Mouse (Mus musculus): ENCODE measurements around the gene Pum2.

- no peak for TF ChIP-seq FLI1 (IDR thresholded peaks at IDR 0.05; ENCODE audit: low read length)
- no peak for TF ChIP-seq GATA1 (IDR thresholded peaks at IDR 0.05; ENCODE audit: borderline replicate concordance, low read length)
These were observed 14.3 kb upstream of the Pum2 start for GRCm38 (mm10) chr12:8659406-8660279.

Data from megakaryocyte, embryonic 14.5 days (primary cell).